Mouse (Mus musculus): ENCODE results near the gene Zfp800. TPM values are rescaled to one million over a fixed set of nuclear protein-coding genes. Genes with fewer than 3 reads are reported as not detected.

Gene Zfp800
- total RNA-seq, 2 experiments from 2014 or later = 18.0 to 19.8 TPM

DNA sequence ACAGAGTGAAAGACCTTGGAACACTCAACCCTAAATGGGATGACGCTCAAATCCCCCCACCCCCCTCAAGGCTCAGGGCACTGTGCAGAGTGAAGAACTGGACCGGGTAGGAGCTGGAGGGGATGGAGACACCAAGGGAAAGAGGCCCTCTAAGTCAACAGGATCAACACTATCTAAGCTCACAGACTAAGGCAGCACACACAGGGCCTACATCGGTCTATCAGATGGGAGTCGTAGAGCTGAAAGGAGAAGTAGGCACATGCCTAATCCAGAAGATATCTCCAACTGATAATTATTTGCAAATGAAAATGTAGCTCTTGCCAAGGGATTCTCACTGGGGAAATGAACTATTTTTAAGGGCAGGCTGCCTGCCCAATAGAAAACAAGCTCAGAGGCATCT is 176.8 kb downstream of the Zfp800 start:
- no peak for DNase-seq
- intact Hi-C loops (cut with DNase I) = no loop called here

- DNase-seq = no peak
- intact Hi-C loops (cut with DNase I) = no loop called here
Observed at GRCm38 (mm10) chr6:28218386-28218785, 179.4 kb downstream of the Zfp800 start.

GRCm38 (mm10) chr6:28215268-28215954 is 182.4 kb downstream of the Zfp800 start:
- DNase-seq = peak; percentile 60
- intact Hi-C loops (cut with DNase I) = no loop called here

GRCm38 (mm10) chr6:28214658-28215267 is 183.0 kb downstream of the Zfp800 start:
- DNase-seq = no peak
- intact Hi-C loops (cut with DNase I) = no loop called here

DNA sequence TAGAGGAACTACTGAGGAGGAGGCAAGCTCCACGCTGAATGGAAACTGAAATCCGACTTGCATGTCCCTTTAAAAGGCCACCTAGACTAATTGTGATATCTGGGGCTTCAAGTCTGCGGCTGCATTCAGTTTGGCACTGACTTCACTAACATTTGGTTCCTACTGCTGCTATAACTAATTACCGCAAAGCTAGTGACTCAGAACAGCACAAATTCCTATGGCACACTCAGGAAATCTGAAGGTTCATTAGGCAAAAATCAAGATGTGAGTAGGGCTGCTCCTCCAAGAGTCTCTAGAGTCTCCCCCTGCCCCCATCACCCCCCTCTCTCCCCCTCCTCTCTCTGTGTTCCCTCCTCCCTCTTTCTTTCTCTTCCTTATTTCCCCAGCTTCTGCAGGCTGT is 194.4 kb downstream of the Zfp800 start:
- no peak for DNase-seq
- intact Hi-C loops (cut with DNase I) = no loop called here

GRCm38 (mm10) chr6:28202833-28203232 is 195.0 kb downstream of the Zfp800 start:
- no peak for DNase-seq
- intact Hi-C loops (cut with DNase I) = no loop called here

DNA sequence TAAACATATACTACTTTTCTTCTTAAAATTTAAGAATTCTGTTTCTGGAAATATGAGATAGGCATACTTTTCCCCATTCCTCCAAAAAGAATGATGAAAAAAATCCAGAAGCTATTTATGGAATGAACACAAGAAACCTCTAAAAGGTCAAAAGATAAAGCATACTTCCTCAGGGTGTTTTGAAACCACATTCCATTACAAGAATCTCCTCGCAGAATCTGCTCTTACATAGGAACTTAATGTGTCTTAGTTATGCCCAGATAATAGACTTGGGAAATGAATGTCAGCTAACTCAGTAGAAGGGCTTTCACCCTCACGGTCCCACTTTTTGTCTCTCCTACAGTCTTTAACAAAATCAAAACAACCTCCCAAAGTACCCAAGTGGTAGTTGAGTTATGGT is 203.9 kb downstream of the Zfp800 start:
- DNase-seq = no peak
- intact Hi-C loops (cut with DNase I) = no loop called here

DNA sequence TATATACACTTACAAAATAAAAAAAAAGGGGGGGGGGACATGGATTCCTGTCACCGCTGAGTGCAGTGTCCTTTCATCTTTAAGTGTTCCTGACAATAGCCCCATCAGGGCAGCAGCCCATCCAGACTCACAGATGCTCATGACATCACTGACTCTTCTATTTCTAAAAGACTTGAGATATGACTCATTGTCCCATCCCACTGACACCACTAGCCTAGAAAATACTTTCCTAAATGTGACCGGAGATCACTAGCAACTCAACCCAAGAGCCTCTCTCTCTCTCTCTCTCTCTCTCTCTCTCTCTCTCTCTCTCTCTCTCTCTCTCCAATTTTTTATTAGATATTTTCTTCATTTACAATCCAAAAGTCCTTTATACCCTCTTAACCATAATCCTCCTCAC is 205.9 kb downstream of the Zfp800 start:
- intact Hi-C loops (cut with DNase I) = no loop called here
- no peak for DNase-seq

Other genes starting within 250 kb of the Zfp800 start
- 100 to 1,000 TPM; 349 to 350 TPM for gene Arf5, start 25.6 kb upstream of the Zfp800 start, total RNA-seq (2021)
- gene Fscn3, start 29.8 kb upstream of the Zfp800 start, total RNA-seq (2021) = under 1 TPM in 1 of 2 experiments, not detected in 1; 0.36 TPM
- 10 to 100 TPM; 13.4 to 13.6 TPM for gene Gcc1, start 30.4 kb upstream of the Zfp800 start, total RNA-seq (2021)
- not detected for gene Pax4, start 51.3 kb upstream of the Zfp800 start, total RNA-seq (2021)
- gene Snd1, start 77.1 kb upstream of the Zfp800 start, total RNA-seq (2021) = 100 to 1,000 TPM; 114 TPM